Mouse (Mus musculus): Measurements from ENCODE around the gene Fam155a.

- no peak for TF ChIP-seq EP300 (IDR thresholded peaks at IDR 0.05; ENCODE audit: low read depth)
- TF ChIP-seq CTCF (IDR thresholded peaks at IDR 0.05; ENCODE audit: low read depth) = no peak
Observed at GRCm38 (mm10) chr8:9460707-9461106, 310.3 kb downstream of the Fam155a start.

Data from heart, postnatal 0 days (tissue).